Mouse (Mus musculus): ENCODE results near the gene Ago1. TPM values are rescaled to one million over a fixed set of nuclear protein-coding genes. Genes with fewer than 3 reads are reported as not detected.

The Ago1 gene
- total RNA-seq (2021): 10 to 100 TPM in 1 of 2 experiments, 1 to 10 TPM in 1; 9.1 to 13.6 TPM
- long read RNA-seq, experiment 1: 0 reads
- long read RNA-seq, experiment 2, partial matches to known transcripts: 0 of 2 reads
- long read RNA-seq, experiment 2, other reads (novel, unspliced or antisense): 2 of 2 reads

DNA sequence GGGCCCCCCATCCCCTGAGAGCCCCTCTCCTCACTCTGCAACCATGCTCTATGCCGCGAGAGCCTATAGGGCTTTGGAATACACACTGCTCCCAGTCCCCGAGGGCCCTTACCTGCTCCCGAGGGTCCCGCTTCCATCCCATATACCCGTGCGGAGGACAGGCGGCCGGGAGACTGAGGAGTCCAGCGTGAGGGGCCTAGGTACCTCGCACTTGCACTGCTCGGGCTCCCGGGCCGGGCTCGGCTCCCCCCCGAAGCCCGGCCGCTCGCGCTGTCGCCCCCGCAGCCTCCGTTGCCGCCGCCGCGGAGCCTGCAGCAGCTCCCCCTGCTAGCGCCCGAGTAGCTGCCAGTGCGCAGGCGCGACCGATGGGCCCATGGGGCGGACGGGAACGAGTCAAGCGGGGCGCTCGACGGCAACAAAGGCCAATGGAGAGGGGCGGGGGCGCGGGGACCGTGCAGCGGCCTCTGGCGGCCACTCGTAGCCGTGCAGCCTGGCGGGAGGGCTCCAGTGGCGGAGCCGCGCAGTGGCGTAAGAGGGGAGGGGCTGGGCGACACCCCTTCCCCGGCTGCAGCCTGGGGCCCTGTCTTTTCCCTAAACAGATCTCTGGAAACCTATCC, at the start of gene Ago1:
Gene Ago1, minus strand, starts transcription at position 299 of the 617 bp plus-strand sequence.
- DNase-seq: peak; percentile 97

DNA sequence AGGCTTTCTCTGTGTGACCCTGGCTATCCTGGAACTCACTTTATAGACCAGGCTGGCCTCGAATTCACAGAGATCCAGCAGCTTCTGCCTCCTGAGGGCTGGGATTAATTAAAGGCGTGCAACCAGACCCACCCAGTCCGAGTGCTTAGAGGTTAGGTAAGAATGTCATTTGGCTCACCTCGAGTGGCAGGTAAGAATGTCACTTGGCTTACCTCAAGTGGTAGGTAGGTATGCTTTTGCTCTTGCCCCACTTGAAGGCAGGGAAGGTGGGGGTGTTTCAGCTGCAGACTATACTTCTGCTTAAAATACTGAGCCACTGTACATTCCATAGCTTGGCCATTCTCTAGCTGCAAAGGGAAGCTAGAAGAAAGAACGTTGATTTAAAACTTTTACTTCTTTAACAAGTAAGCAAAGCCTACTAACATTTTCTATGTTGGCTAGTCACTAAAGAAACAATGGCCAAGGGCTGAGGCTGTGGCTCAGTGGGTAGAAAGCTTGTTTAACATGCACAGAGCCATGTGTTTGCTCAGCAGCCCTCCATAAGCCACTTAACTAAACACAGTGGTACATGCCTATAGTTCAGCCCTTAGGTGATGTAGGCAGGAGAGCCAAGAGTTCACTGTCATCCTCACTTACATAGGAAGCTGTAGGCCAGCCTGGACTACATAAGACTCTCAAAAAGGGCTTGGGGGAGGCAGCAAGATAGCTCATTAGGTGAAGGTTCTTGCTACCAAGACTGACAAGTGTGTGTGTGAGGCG, 44.1 kb upstream of the Ago1 start:
- DNase-seq: no peak

DNA sequence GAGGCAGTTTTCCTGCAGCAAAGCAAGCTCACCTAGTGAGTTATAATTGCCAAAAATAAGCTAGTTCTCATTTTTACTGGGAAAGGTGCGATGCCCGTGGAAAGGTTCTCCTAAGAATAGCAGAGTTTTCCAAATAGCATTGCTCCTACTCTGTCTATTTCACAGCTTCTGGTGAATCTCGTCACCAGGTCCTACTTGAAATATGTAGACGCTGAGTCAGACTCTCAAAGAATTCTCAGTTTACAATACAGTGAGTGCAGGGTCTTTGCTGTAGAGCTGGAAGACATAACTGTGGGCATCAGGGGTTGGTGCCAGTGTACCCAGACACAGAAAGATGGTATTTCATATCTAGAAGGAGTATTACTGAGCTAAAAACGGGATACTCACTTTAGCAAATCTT, 42.6 kb upstream of the Ago1 start:
- no peak for DNase-seq

DNA sequence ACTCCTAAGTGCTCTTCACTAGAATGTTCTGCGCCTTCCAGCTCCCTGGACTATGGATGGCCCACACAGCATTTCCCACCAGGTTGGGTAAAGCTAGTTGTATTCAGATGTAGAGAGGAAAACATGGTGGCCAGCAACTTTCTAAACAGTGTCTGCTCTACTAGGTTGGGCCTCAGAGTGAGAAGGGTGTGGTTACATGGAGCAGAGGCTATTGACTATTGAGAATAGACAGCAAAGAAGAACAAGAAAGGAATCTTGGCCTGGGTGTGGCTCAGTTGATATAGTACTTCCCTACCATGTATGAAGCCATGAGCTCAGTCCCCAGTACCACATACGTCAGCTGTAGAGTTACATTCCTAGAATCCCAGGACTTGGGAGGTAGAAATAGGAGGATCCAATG, 40.7 kb upstream of the Ago1 start:
- DNase-seq: no peak

DNA sequence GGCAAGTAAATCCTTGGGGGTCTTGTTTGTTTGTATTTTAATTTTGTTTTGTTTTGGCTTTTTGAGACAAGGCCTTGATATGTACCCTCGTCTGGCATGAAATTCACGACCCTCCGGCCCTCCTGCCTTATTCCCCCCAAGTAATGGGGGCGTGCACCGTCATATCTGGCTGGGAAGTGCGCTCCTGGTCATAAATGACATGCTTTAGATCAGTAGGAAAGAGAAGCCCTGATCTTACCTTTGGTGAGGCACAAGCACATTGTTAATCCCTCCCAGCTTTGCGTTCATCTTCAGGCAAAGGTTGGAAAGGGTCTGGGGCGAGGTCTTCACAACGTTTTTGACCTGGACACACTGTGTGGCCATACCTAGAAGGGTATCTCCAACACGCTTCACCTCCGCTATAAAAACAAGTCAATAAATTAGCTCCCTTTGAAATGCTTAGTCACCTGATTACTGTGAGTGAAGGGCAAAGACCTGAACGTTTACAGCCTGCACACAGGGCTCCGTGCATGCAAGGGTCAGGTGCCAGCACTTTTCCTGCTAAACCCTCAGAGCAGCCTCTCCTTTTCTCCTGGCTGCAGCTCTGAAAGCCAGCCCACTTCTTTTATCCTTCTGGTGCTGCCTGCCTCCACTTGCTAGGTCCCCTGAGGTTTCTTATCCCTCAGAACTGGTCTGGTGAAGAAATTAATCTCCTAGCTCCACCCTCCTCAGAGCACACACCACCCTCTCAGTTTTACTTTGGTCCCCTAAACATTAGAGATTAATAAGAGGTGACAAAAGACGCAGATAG, 39.9 kb upstream of the Ago1 start:
- no peak for DNase-seq

DNA sequence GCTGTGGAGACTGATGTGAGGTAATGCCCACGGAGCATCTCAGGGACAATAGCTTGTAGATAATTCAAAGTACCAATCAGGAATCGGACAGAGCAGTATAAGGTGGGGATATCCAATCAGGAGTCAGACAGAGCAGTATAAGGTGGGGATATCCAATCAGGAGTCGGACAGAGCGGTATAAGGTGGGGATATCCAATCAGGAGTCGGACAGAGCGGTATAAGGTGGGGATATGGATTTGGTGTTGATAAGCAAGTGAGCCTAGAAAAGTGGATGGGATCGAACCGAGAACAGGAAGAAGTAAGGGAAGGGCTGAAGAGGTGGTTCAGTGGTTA, 34.6 kb upstream of the Ago1 start:
- no peak for DNase-seq

DNA sequence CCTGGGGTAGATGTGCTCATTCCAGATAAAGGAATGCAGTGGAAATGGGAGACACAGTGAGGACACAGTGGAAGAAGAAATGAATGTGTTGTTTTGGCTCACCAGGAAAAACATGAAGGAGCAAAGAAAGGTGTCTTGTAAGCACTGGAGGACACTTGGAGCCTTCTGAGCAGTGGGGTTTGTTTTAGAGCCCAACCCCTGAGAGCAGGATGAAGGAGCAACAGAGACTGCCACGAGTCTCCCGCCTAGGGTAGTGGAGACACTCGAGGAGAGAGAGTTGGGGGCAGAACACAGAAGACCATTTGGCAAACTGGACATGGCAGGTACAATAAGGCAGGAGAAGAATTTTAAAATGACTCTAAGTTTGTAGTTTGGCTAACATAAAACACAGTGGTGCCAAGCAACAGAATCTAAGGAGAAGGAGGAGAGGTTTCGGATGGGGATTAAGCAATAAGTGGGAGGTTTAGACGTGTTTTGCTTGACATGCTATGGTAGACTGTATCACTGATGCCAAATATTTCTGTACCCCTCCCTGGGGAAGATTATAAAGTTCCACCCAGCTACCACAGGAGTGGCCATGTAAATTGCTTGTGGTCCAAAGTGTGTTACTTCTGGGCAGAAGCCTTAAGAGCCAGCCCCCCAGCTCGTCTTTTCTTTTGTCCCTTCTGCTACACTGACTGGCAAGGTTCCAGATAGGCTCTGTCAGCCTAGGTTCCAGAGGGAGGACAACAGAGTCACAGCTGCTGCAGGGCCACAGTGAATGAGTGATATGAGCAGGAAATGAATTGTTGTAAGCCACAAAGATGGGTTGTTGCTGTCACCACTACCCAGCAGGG, 34.0 kb upstream of the Ago1 start:
- DNase-seq: no peak

DNA sequence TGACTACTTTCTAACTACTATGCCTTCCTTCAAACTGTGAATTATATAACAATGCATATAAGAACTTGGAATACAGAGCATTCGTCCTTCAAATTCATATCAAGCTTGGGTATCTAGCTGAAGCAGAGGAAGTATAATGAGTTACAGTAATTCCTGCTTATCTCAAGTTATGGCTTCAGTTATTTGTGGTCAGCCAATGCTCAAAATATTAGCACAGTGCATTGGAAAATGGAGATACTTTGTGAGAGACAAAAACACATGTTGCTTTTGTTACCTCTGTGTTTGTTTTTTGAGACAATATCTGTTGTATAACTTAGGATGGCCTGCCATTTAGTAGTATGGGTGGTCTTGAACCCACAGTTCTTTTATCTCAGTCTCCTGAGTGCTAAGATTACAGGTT, 30.2 kb upstream of the Ago1 start:
- no peak for DNase-seq

DNA sequence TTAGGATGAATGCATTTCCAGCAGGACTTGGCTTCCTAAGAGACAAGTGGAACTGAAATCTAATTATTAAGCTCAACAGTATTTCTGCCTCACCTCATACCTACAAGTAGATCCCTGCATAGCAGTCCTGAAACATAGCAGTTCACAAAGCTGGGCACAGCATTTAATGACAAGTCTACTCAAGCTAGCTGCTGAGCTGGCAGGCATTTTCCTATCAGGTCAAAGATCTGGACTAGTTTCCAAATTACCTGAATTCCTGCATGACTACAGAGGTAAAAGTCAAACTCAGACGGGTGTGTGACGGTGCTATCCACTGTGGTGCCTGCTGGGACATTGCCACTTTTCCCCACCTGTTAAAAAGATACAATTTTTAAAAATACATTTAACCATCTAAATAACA, 28.6 kb upstream of the Ago1 start:
- DNase-seq: no peak

DNA sequence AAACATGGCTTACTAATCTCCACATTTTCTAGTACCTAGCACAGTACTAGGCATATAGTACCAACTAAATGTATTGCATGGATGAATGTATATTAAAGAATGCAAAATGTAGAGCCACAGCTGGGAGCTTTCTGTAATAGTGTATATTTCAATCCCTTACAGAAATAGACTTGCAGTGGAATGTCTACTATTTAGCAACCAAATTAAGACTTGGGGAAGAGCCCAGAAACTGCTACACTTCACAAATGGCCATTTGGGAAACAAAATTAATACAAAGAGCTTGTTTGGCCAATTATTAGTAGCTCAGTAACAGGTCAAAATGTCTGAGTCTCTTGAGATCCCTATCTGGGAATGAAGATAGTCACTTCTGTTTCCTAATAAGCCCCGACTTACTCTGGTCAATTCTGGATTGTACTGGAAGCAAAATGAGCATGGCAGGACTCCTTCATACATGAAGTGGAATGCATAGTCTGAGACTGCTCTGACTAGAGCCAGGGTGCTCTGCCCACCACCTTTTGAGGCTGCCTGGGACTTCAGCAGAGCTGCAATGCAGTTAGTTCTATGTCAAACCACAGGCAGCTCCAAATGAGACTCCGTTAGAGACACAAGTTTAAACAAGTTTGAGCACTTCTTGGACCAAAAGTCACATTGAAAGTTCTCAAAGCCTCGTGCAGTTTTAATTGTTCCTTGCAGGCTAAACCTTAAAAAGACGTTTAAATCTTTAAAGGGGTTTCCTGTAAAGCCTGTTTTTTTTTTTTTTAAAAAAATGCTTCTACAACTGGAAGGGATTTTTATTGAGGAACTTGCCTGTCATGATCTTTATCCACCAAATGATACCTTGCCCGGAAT, 27.8 kb upstream of the Ago1 start:
- DNase-seq: no peak

DNA sequence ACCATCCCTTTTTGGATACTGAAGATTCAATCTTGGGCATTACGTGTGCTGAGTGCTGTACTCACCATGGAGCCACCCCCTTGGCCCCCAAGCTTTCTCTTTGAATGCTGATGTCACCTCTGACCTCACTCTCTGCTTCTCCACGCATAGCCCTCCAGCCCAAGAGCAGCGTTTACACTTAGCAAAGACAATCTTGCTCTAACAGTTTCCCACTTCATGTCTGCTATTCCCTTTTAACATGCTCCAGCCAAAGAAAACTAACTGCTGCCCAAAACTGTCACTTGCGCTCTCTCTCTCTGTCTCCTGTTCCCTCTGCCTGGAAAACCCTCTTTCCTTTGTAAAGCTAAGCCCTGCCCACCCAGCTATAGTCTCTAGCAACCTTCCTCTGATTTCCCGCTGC, 27.1 kb upstream of the Ago1 start:
- DNase-seq: no peak

DNA sequence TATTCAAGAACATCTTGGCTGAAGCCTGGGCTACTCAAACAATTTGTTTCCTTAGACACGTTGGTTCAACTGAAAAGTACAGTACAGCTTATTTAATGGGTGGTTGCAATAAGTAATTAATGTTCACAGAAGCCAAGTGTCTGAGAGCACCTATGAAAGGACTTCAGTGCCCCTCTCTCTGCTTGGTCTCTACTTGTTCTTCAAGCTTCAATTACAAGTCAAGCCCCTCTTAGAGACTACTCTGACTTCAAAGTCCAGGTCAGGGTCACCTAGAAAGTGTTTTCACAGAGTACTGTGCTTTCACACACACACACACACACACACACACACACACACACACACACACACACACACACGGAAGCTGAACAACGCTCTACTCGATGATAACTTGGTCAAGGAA, 25.0 kb upstream of the Ago1 start:
- no peak for DNase-seq

DNA sequence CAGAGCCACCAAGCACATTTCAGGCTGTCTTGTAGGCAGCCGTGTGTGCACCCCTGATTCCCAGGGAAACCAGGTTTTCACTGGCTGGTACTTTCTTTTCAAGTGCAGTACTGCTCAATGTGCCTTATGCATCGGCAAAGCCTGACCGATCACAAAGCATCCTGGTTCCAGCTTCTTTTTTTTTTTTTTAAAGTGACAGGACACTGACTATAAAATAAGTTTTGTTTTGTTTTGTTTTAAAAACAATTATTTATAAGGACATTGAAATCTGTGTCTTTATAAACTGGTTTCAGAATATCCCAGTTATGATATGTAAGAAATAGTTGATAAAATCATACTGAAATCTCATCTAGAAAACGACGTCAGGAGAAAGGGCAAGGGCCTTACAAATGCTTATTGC, 23.6 kb upstream of the Ago1 start:
- DNase-seq: no peak

DNA sequence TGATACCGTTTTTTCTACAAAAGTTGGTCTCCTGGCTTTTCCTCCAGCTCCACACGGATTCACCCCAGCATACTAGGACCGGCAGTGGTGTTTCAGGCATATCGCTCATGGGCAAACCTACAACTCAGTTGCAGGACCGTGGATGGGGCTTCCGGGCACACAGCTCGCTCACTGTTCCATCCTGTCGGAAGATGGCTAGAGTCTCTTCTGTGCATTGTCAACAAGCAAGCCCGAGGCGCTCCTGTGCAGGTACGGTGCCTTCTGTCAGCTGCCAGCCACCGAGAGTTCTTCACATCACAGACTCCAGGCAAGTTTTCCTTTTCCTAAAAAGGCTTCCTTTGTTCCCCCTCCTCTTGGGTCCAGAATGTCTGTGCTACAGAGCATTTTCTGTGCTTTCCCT, 22.3 kb upstream of the Ago1 start:
- DNase-seq: no peak

DNA sequence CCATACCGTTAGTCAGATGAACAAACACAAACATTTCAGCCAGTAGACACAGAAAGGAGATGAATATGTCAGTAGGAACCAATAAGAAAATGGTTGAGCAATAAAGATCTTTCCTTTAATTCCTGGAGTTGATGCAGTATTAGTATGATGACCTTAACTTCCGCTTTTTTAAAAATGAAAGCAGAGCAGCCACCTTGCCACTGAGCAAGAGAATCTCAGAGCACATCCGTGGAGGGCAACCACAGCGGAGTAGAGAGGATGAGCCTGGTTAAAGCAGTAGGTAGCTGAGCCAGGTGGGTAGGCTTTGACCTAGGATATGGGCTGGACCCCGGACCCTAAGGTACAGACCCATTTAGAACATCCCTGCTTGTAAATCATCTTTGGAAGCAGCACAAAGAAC, 21.4 kb upstream of the Ago1 start:
- DNase-seq: no peak

DNA sequence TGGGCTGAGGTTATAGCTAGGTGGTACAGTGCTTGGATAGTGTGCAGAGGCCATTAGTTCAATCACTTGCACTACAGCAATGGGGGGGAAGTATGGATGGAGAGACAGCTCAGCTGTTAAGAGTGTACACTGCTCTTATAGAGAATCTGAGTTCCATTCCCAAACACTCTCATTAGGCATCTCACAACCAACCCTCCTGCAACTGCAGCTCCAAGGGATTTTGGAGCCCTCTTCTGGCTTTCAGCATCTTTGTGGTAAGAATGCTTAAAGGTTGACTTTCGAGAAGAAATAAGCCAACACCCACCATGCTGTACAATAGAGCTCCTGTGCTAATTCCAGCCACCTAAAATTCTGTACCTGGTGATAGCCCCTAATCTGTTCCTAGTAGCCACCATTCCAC, 17.8 kb upstream of the Ago1 start:
- no peak for DNase-seq

DNA sequence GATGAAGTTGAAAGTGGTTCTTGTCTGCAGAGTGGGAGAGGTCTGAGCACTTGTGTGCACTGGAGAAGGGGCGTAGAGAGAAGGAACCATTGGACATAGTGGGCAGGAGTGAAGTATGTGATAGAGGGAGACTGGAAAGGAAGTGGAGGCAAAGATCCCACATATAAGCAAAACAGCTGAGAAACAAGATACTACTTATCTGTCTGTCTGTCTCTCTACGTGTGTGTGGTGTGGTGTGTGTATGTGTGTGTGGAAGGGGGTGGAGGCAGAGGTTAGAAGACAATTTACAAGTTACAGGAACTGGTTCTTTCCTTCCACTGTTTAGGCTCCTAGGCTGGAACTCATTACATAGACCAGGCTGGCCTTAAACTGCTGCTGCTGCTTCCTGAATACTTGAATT, 16.7 kb upstream of the Ago1 start:
- DNase-seq: no peak

DNA sequence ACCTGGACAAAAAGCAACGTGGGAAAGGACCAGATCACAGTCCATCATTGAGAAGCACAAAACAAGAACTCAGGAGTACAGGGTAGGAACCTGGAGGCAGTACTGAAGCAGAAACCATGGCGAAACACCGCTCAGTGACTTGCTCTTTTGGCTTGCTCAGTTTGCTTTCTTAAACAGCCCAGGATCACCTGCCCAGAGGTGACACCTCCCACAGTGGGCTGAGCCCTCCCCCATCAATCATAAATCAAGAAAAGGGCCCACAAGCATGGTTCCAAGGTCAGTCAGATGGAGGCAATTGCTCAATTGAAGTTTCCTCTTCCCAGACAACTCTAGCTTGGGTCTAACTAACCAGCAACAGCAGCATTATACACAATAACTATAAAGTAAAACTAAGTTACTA, 15.5 kb upstream of the Ago1 start:
- no peak for DNase-seq

DNA sequence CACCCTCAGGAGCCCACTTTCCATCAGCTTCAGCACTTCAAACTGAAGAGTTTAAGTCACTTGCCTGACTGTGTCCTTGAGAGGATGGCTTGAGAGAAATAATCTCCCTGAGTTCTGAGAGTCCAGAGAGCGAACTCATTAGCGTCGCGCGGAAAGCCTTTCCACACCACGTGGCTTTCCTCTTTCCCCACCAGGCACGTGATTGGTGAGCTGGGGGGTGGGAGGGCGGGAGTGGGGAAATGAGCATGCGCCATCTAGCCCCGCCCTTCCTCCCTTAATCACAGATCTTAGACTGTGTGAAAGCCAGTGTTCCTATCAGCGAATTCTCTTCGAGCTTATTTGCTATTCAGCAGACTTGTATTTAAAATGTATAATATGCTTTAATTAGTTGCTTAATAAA, 14.6 kb upstream of the Ago1 start:
- DNase-seq: no peak

DNA sequence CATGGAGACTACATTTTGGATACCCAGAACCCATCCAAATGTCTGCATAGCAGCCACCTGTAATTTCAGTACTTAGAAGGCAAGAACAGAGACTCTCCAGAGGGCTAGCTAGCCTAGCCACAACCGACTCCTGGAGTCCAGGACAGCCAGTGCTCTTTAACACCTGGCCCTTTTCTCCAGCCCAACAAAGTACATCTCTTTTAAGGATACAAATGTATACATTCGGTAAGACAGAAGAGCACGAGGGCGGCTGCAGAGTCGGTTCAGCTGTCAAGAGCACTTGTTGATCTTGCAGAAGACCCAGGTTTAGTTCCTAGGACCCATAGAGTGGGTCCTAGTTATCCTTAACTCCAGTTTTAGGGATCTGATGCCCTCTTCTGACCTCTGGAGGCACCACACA, 13.1 kb upstream of the Ago1 start:
- DNase-seq: no peak

DNA sequence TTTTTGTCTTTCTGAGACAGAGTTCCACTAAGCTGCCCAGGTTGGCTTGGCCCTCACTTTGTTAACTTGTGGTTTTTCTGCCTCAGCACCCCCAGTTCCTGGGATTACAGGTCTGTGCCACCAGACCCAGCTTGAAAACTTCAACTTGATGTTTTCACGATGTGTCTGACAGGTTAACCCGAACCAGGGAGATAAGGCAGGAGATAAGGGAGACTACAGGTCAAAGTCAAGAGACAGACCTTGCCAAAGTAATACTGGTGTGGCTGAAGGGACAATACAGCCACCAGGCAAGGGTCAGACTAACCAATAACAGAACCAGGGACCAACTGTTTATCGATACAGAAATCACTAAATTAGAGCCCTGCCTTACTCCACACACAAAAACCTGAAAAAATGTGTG, 11.9 kb upstream of the Ago1 start:
- DNase-seq: no peak

DNA sequence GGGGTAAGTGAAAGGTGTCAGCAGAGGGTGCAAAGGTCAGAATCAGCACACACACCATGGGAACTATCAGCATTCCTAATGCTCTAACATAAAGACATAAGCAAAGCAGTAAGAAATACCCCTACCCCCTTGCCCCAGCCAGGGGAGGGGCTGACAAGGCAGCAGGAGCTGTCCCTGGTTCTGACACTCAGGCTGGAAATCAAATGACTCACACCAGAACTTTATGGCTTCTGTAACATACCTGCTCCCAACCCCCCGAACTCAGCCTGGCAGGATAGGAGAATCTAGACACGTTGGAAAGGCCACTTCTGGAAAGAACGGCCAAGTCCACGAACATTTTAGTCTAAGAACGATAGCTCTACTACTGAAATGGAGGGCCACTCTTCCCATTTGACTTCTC, 4.6 kb upstream of the Ago1 start:
- no peak for DNase-seq
